Mouse (Mus musculus) cortical plate, adult 2 months (tissue): ENCODE data around the gene Ccdc78. TPM values are rescaled to one million over a fixed set of nuclear protein-coding genes. Genes with fewer than 3 reads are reported as not detected.

Source experiments
- H3K27ac ChIP-seq: fragments of 200-500 bp; 2 replicates; pipeline ENCODE4 v1.5.1; 2012; ENCODE audit warnings: low read length, control low read depth, inconsistent platforms; ENCODE audit not compliant: insufficient read depth
- H3K4me1 ChIP-seq: fragments of 200-500 bp; 2 replicates; pipeline ENCODE4 v1.6.1; 2011; ENCODE audit warnings: low read length; ENCODE audit not compliant: control insufficient read depth, insufficient read depth
- H3K4me3 ChIP-seq: fragments of 200-500 bp; 2 replicates; pipeline ENCODE4 v1.5.1; 2011; ENCODE audit warnings: mild to moderate bottlenecking, low read length, control low read depth; ENCODE audit not compliant: insufficient read depth
- CTCF ChIP-seq: fragments of 200-500 bp; IDR thresholded peaks from 2 replicates; pipeline ENCODE4 v1.5.1; 2011; ENCODE audit warnings: mild to moderate bottlenecking, control low read depth, low read length; ENCODE audit not compliant: insufficient read depth; ENCODE audit errors: extremely low read depth
- POLR2A ChIP-seq: fragments of 200-500 bp; IDR thresholded peaks from 2 replicates; pipeline ENCODE4 v1.6.1; 2011; ENCODE audit warnings: mild to moderate bottlenecking, low read length, control low read depth; ENCODE audit not compliant: insufficient read depth; ENCODE audit errors: extremely low read depth
- polyA plus RNA-seq: library from polyadenylated mRNA; depleted of rRNA; stranded (reverse); fragments of >200 nt; gene quantifications from 2 replicates; pipeline ENCODE4 v1.2.3, GENCODE M21; 2012

Gene Ccdc78
- polyA plus RNA-seq, 1 experiment = 0.52 TPM

DNA sequence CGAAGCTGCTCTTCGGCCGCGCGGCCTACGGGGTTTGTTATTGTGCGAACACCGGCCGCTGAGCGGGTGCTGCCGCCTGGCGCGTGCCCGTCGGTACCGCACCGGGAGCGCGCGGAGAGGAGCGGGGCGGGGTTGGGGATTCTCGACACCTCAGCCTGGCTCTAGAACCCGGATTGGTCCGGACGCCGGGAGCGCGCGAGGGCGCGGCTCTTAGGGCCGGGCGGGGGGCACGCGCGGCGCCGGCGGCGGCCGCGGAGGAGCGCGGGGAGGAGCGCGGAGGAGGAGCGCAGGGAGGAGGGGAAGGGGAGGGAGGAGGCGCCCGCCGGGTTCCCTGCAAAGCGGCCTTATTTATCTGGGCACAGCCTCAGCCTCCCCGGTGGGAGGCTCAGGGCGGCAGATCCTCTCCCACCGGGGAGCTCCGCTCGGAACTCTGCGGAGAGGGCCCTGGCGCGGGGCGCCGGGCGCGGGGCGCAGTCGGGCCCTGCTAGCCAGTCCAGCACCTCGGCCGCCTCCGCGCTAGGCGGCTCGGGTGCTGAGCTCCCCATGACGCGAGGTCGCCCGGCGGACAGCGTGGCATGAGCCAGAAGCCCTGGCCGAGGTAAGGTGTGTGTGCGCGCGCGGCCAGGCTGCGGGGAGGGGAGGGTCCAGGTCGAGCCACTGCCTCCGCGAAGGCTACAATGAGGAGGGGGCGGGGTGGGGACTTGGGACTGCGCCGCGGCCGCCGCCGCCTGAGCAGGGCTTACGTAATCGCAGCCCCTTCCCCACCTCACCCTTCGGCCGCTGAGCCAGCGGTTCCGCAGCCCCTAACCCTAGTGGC, 22.6 kb downstream of the Ccdc78 start, which contains the start of gene Fbxl16:
Gene Fbxl16 (plus strand): TSS at position 297 of the 817 bp plus-strand sequence.
- Histone ChIP-seq H3K4me3 (peak within 1 kb of the TSS; percentile 99), H3K4me1 (peaks cover 10% of the 10 kb centered on the region; the same call in 1 of the 2 replicates), H3K27ac (peak within 1 kb of the TSS; percentile 99)
- TF ChIP-seq CTCF = no peak
- peak; percentile 44; the same call in 1 of the 2 replicates for TF ChIP-seq POLR2A

- H3K4me1 ChIP-seq = peaks cover 14% of the 10 kb centered on the region; the same call in 1 of the 2 replicates
- no peak for TF ChIP-seq POLR2A
- no peak for TF ChIP-seq CTCF
- peak overlapping the region; percentile 99 for H3K4me3 ChIP-seq
- peak overlapping the region; percentile 99 for H3K27ac ChIP-seq
Measured at GRCm38 (mm10) chr17:25809606-25810340, 23.4 kb downstream of the Ccdc78 start.

GRCm38 (mm10) chr17:25810890-25811289, 24.5 kb downstream of the Ccdc78 start:
- Histone ChIP-seq H3K4me1 (peaks cover 17% of the 10 kb centered on the region), H3K4me3 (peak overlapping the region; percentile 99), H3K27ac (peak overlapping the region; percentile 30; the same call in 1 of the 2 replicates)
- TF ChIP-seq CTCF (no peak), POLR2A (no peak)

DNA sequence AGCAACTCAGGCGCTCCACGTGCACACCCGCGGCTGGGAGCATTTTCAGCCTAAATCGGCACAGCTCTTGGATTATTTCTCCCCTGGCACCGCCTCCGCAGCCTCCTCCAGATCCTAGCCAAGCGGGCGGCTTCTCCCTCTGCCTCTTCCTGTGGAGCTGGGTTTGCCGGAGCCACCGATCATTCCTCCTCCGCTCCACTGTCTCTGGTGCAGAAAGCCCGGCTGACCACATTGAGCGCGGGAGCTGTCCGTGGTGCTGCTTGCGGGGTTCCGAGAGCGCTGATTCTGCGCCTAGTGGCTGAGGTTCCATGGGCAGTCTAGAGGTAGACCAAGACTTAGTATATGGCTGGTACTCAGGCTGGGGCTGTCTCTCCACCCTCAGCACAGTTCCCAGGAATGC, 27.1 kb downstream of the Ccdc78 start:
- TF ChIP-seq POLR2A (peak; percentile 56; the same call in 1 of the 2 replicates), CTCF (peak; percentile 32)
- Histone ChIP-seq H3K27ac (peak overlapping the region; percentile 83), H3K4me3 (peak overlapping the region; percentile 17), H3K4me1 (peaks cover 18% of the 10 kb centered on the region)

DNA sequence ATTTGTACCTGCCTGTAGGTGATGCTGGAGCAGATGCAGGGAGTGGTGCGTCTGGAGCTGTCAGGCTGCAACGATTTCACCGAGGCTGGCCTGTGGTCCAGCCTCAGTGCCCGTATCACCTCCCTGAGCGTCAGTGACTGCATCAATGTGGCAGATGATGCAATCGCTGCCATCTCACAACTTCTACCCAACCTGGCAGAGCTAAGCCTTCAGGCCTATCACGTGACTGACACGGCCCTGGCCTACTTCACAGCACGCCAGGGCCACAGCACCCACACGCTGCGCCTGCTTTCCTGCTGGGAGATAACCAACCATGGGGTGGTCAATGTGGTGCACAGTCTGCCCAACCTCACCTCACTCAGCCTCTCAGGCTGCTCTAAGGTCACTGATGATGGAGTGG, 31.3 kb downstream of the Ccdc78 start:
- TF ChIP-seq POLR2A = no peak
- TF ChIP-seq CTCF = no peak
- H3K4me3 ChIP-seq = no peak overlapping the region
- peaks cover 15% of the 10 kb centered on the region for H3K4me1 ChIP-seq
- no peak overlapping the region for H3K27ac ChIP-seq

- H3K27ac ChIP-seq = no peak overlapping the region
- TF ChIP-seq CTCF = no peak
- no peak for TF ChIP-seq POLR2A
- no peak overlapping the region for H3K4me3 ChIP-seq
- peaks cover 15% of the 10 kb centered on the region for H3K4me1 ChIP-seq
Measured at GRCm38 (mm10) chr17:25818851-25819780, 32.7 kb downstream of the Ccdc78 start.

DNA sequence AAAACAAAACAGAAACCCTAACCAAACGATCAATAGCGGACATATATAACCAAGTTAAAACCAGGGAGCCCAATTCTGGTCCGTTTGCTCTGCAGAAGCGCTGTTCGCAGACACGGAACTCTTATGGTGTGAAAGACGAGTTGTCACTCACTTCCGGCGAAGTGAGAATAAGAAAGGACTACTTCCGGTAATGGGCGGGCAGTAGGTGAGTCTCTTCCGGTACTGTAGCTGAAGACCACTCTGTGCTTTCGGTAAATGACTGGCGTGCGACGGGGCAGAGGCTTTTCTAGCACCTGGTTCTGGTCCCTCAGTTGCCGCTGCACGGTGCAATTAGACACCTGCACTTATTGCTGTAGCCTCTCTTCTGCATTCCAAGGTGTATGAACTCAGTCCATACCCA, 37.1 kb downstream of the Ccdc78 start, which contains the start of gene Wdr24:
Gene Wdr24 (plus strand): TSS at position 176 of the 400 bp plus-strand sequence.
- Histone ChIP-seq H3K4me3 (peak within 1 kb of the TSS; percentile 65), H3K27ac (no peak within 1 kb of the TSS), H3K4me1 (peaks cover 7% of the 10 kb centered on the region)
- TF ChIP-seq CTCF (no peak), POLR2A (peak; percentile 61; the same call in 1 of the 2 replicates)

DNA sequence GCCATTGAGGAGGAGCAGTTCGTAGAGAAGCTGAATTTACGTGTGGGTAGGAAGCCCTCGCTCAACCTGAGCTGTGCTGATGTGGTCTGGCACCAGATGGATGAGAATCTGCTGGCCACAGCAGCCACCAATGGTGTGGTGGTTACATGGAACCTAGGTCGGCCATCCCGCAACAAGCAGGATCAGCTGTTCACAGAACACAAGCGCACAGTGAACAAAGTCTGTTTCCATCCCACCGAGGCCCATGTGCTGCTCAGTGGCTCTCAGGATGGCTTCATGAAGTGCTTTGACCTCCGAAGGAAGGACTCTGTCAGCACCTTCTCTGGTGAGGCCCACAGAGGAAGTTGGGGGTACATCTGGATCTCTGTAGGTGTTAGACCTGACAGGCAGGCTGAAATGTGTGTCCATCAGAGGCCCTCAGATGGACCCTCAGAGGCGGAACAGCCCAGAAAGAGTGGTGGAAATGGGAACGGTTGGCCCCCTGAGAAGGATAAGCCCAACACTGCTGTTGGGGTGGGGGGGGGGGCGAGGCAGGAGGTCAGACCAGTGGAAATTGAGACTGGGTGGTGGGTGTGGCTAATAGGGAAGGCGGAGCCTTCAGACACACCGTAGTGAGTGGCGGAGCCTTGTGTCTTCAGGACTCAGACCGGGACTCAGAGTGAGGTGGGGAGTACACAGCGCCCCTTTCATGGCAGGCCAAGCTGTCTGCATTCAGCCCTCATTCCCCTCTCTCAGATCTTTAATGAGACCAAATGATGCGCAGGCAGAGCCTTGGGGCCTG, 38.2 kb downstream of the Ccdc78 start:
- TF ChIP-seq CTCF (no peak), POLR2A (no peak)
- Histone ChIP-seq H3K4me1 (peaks cover 7% of the 10 kb centered on the region), H3K27ac (no peak overlapping the region), H3K4me3 (peak overlapping the region; percentile 65)
